ENCODE assay signal across 10 mouse cellular contexts in the genomic region with DNA sequence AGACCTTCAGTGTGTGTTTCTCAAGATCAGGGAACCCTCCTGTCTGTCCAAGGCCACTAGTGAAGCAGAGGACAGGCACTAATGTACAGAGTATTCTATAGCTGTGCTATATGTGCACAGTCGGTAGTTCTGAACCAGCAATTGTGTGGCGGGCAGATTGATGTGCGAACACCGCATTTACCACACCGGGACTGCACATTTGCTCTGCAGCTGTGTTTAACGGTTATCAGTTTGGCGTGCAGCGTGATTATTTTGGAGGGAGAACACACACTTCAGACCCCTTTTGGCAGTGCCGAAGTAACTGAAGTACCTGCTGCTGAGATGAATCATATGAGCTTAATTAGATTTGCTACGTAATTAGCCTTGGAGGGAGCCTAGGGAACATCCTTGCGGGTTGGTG.
DNase-seq lines count a peak whose midpoint lies in the region; ATAC-seq lines count a peak whose summit lies in the region.
"Had no signal": no experiment of that assay in that cellular context is flagged by ENCODE, and none has a peak within 500 bp of the region (broad histone marks: within the 10 kb centered on the region; RNA-seq: fewer than 3 reads in every experiment).

No protein-coding gene starts in this region.

- 32% methylated on average over 11 of the region's 11 CpGs for WGBS in lung, embryonic 15.5 days
- WGBS in hindbrain, embryonic 12.5 days = 42% methylated on average over 11 of the region's 11 CpGs
- WGBS in neural tube, embryonic 14.5 days = 13% methylated on average over 11 of the region's 11 CpGs

- peak overlapping the region; percentile 34 for H3K4me2 ChIP-seq in lung, embryonic 15.5 days
- 0 out of 2 replicates have a peak overlapping the region, but pooled peaks have one; percentile 18 for H3K4me2 ChIP-seq in hindbrain, embryonic 12.5 days (replicated peaks)
- H3K4me2 ChIP-seq in neural tube, embryonic 14.5 days (ENCODE audit: low read depth, low read length) = peak overlapping the region; percentile 19; the same call in 1 of the 2 replicates
- H3K4me2 ChIP-seq: intestine, embryonic 15.5 days had no signal

- DNase-seq in cerebellum, adult 8-10 months = peak; percentile 16
- DNase-seq in cerebellum, adult 11-12 months = no peak
- no peak for DNase-seq in lung, adult 18-20 months
- no peak for DNase-seq in ovary, adult 18-20 months (ENCODE audit: low spot score)
- no peak for DNase-seq in urinary bladder, adult 18-20 months (ENCODE audit: low spot score in 2 of 2)

- H3K27me3 ChIP-seq in lung, embryonic 15.5 days = no peaks in the 10 kb centered on the region
- no peaks in the 10 kb centered on the region for H3K27me3 ChIP-seq in hindbrain, embryonic 12.5 days
- no peaks in the 10 kb centered on the region for H3K27me3 ChIP-seq in neural tube, embryonic 14.5 days (ENCODE audit: control insufficient read depth, insufficient read depth, low read length)
- H3K27me3 ChIP-seq: intestine, embryonic 15.5 days had no signal

- H3K9ac ChIP-seq in lung, embryonic 15.5 days = no peak overlapping the region
- no peak overlapping the region for H3K9ac ChIP-seq in hindbrain, embryonic 12.5 days
- H3K9ac ChIP-seq in neural tube, embryonic 14.5 days (replicated peaks; ENCODE audit: low read depth, low read length) = no peak overlapping the region
- H3K9ac ChIP-seq: intestine, embryonic 15.5 days had no signal

- no peak overlapping the region for H3K4me3 ChIP-seq in lung, embryonic 15.5 days
- H3K4me3 ChIP-seq in hindbrain, embryonic 12.5 days = no peak overlapping the region
- no peak overlapping the region for H3K4me3 ChIP-seq in neural tube, embryonic 14.5 days (ENCODE audit: low read depth, low read length)
- H3K4me3 ChIP-seq: intestine, embryonic 15.5 days had no signal

- peaks cover 43% of the 10 kb centered on the region for H3K4me1 ChIP-seq in lung, embryonic 15.5 days
- H3K4me1 ChIP-seq in hindbrain, embryonic 12.5 days = peaks cover 32% of the 10 kb centered on the region
- H3K4me1 ChIP-seq in neural tube, embryonic 14.5 days (ENCODE audit: control insufficient read depth, insufficient read depth, low read length) = peaks cover 12% of the 10 kb centered on the region; the same call in 1 of the 2 replicates
- H3K4me1 ChIP-seq: intestine, embryonic 15.5 days had no signal

- H3K9me3 ChIP-seq in lung, embryonic 15.5 days = no peaks in the 10 kb centered on the region
- H3K9me3 ChIP-seq in hindbrain, embryonic 12.5 days (replicated peaks) = no peaks in the 10 kb centered on the region
- H3K9me3 ChIP-seq in neural tube, embryonic 14.5 days (ENCODE audit: control insufficient read depth, low read length) = no peaks in the 10 kb centered on the region
- H3K9me3 ChIP-seq: intestine, embryonic 15.5 days had no signal

- no peak overlapping the region for H3K27ac ChIP-seq in lung, embryonic 15.5 days
- H3K27ac ChIP-seq in hindbrain, embryonic 12.5 days = no peak overlapping the region
- no peak overlapping the region for H3K27ac ChIP-seq in neural tube, embryonic 14.5 days (ENCODE audit: low read depth, low read length)
- H3K27ac ChIP-seq: intestine, embryonic 15.5 days; macrophage had no signal

- no peaks in the 10 kb centered on the region for H3K36me3 ChIP-seq in lung, embryonic 15.5 days
- H3K36me3 ChIP-seq in hindbrain, embryonic 12.5 days = no peaks in the 10 kb centered on the region
- H3K36me3 ChIP-seq in neural tube, embryonic 14.5 days (ENCODE audit: control insufficient read depth, insufficient read depth, low read length) = no peaks in the 10 kb centered on the region
- H3K36me3 ChIP-seq: intestine, embryonic 15.5 days had no signal

- ATAC-seq in lung, embryonic 15.5 days (ENCODE audit: borderline replicate concordance, extremely low read depth, low FRiP score, low TSS enrichment) = no peak
- peak; percentile 49; the same call in 1 of the 2 replicates for ATAC-seq in hindbrain, embryonic 12.5 days (ENCODE audit: low FRiP score)
- ATAC-seq in neural tube, embryonic 14.5 days (ENCODE audit: low read depth) = peak; percentile 68
- ATAC-seq: intestine, embryonic 15.5 days had no signal
